In genomic region chr16:31436085-31436484, GRCm38 (mm10) we compare ENCODE assay signal across 20 mouse cellular contexts. TPM values are rescaled to one million over a fixed set of nuclear protein-coding genes. Genes with fewer than 3 reads are reported as not detected.
DNase-seq lines count a peak whose midpoint lies in the region; ATAC-seq and TF ChIP-seq lines count a peak whose summit lies in the region.
"Had no signal": no experiment of that assay in that cellular context is flagged by ENCODE, and none has a peak within 500 bp of the region (broad histone marks: within the 10 kb centered on the region; RNA-seq: fewer than 3 reads in every experiment).

No protein-coding gene starts in this region.

- peak; percentile 23 for DNase-seq in cerebellum, adult 8-10 months
- DNase-seq in lung, postnatal 0 days (ENCODE audit: low spot score): no peak
- DNase-seq in lung, postnatal 10 days: no peak
- no peak for DNase-seq in brain, embryonic 14.5 days (ENCODE audit: low read depth)
- no peak for DNase-seq in heart, postnatal 36 days
- DNase-seq: gastrocnemius, postnatal 25 days; heart, postnatal 14 days; kidney, adult 2 months; left cerebral cortex, postnatal 4 days; liver, embryonic 13.5 days; lung, postnatal 14 days; right cerebral cortex, postnatal 25 days; thymus, postnatal 36 days had no signal

- H3K36me3 ChIP-seq in intestine, postnatal 0 days (ENCODE audit: control insufficient read depth, insufficient read depth): peaks cover 9% of the 10 kb centered on the region; the same call in 1 of the 2 replicates
- no peaks in the 10 kb centered on the region; the same call in 1 of the 2 replicates for H3K36me3 ChIP-seq in intestine, embryonic 16.5 days (ENCODE audit: control insufficient read depth, insufficient read depth, low read length)
- no peaks in the 10 kb centered on the region for H3K36me3 ChIP-seq in lung, postnatal 0 days (ENCODE audit: insufficient read depth, low read length)
- H3K36me3 ChIP-seq: heart, embryonic 10.5 days had no signal

- TF ChIP-seq POLR2A in brain, embryonic 14.5 days (IDR thresholded peaks at IDR 0.05; ENCODE audit: borderline replicate concordance, extremely low read depth, insufficient read depth, insufficient read length, poor library complexity, severe bottlenecking): no peak

- no peaks in the 10 kb centered on the region for H3K4me1 ChIP-seq in intestine, postnatal 0 days (replicated peaks; ENCODE audit: control insufficient read depth, insufficient read depth, low read length)
- H3K4me1 ChIP-seq in intestine, embryonic 16.5 days (ENCODE audit: control insufficient read depth, insufficient read depth, low read length): peaks cover 23% of the 10 kb centered on the region
- H3K4me1 ChIP-seq in lung, postnatal 0 days (ENCODE audit: insufficient read depth, low read depth, low read length): no peaks in the 10 kb centered on the region

- no peak overlapping the region for H3K4me2 ChIP-seq in intestine, postnatal 0 days (replicated peaks; ENCODE audit: low read depth)
- no peak overlapping the region for H3K4me2 ChIP-seq in intestine, embryonic 16.5 days (ENCODE audit: low read depth, low read length)
- H3K4me2 ChIP-seq in lung, postnatal 0 days (replicated peaks; ENCODE audit: low read depth, low read length): no peak overlapping the region
- H3K4me2 ChIP-seq: forebrain, embryonic 12.5 days; hindbrain, embryonic 15.5 days; liver, embryonic 13.5 days; neural tube, embryonic 12.5 days had no signal

- no peaks in the 10 kb centered on the region for H3K27me3 ChIP-seq in intestine, postnatal 0 days (replicated peaks; ENCODE audit: control insufficient read depth, insufficient read depth, low read length)
- no peaks in the 10 kb centered on the region for H3K27me3 ChIP-seq in intestine, embryonic 16.5 days (replicated peaks; ENCODE audit: control insufficient read depth, insufficient read depth, low read length)
- H3K27me3 ChIP-seq in lung, postnatal 0 days (replicated peaks; ENCODE audit: insufficient read depth, low read length): no peaks in the 10 kb centered on the region
- H3K27me3 ChIP-seq: hindbrain, embryonic 15.5 days; neural tube, embryonic 12.5 days had no signal

- WGBS in intestine, postnatal 0 days: 63% methylated on average over 9 of the region's 9 CpGs
- 55% methylated on average over 9 of the region's 9 CpGs for WGBS in intestine, embryonic 16.5 days
- WGBS in lung, postnatal 0 days: 57% methylated on average over 9 of the region's 9 CpGs

- no peaks in the 10 kb centered on the region for H3K9me3 ChIP-seq in intestine, postnatal 0 days (ENCODE audit: control insufficient read depth)
- H3K9me3 ChIP-seq in intestine, embryonic 16.5 days (ENCODE audit: control insufficient read depth, low read length): no peaks in the 10 kb centered on the region
- no peaks in the 10 kb centered on the region for H3K9me3 ChIP-seq in lung, postnatal 0 days (ENCODE audit: low read length)
- H3K9me3 ChIP-seq: heart, embryonic 10.5 days; hindbrain, embryonic 15.5 days; liver, embryonic 13.5 days; neural tube, embryonic 12.5 days had no signal

- no peak for TF ChIP-seq EP300 in lung, postnatal 0 days (IDR thresholded peaks at IDR 0.05)

- no peak overlapping the region for H3K4me3 ChIP-seq in intestine, postnatal 0 days (ENCODE audit: low read depth, low read length)
- no peak overlapping the region for H3K4me3 ChIP-seq in intestine, embryonic 16.5 days (ENCODE audit: low read length)
- H3K4me3 ChIP-seq in lung, postnatal 0 days (ENCODE audit: low read depth, low read length): no peak overlapping the region
- H3K4me3 ChIP-seq: forebrain, embryonic 12.5 days; heart, embryonic 10.5 days; hindbrain, embryonic 15.5 days; liver, embryonic 13.5 days; neural tube, embryonic 12.5 days had no signal

- intact Hi-C loops in heart, postnatal 36 days (cut with DNase I): no loop called here

- H3K27ac ChIP-seq in intestine, postnatal 0 days (ENCODE audit: low read depth, low read length): no peak overlapping the region
- H3K27ac ChIP-seq in intestine, embryonic 16.5 days (ENCODE audit: low read length): no peak overlapping the region
- H3K27ac ChIP-seq in lung, postnatal 0 days (ENCODE audit: low read length): no peak overlapping the region
- H3K27ac ChIP-seq: forebrain, embryonic 12.5 days; heart, embryonic 10.5 days; hindbrain, embryonic 15.5 days; liver, embryonic 13.5 days; neural tube, embryonic 12.5 days had no signal

- peak; percentile 61 for TF ChIP-seq CTCF in intestine, postnatal 0 days (IDR thresholded peaks at IDR 0.05; ENCODE audit: low read depth)
- peak; percentile 30 for TF ChIP-seq CTCF in lung, postnatal 0 days (IDR thresholded peaks at IDR 0.05)
- TF ChIP-seq CTCF in brain, embryonic 14.5 days (IDR thresholded peaks at IDR 0.05; ENCODE audit: borderline replicate concordance, extremely low read depth, insufficient read depth, insufficient read length): peak; percentile 22; the same call in 1 of the 2 replicates

- ATAC-seq in cerebellum, adult (ENCODE audit: insufficient number of reproducible peaks, low FRiP score, low TSS enrichment): no peak
- ATAC-seq in intestine, postnatal 0 days: no peak
- no peak for ATAC-seq in intestine, embryonic 16.5 days
- no peak for ATAC-seq in lung, postnatal 0 days

- H3K9ac ChIP-seq in intestine, postnatal 0 days (ENCODE audit: low read depth, low read length): no peak overlapping the region
- no peak overlapping the region for H3K9ac ChIP-seq in intestine, embryonic 16.5 days (ENCODE audit: low read depth, low read length)
- no peak overlapping the region for H3K9ac ChIP-seq in lung, postnatal 0 days (replicated peaks; ENCODE audit: low read depth)
- H3K9ac ChIP-seq: forebrain, embryonic 12.5 days; hindbrain, embryonic 15.5 days; liver, embryonic 13.5 days; neural tube, embryonic 12.5 days had no signal

RNA-seq across cellular contexts. Expression of gene Bdh1, which starts 14.0 kb away (rescaled TPM):
- polyA plus RNA-seq in intestine, postnatal 0 days (2015; fragmentation: Nextera tagmentation; extraction: Ambion mirVana): 327 and 338 TPM in 2 replicates
- 272 and 331 TPM in 2 replicates for polyA plus RNA-seq in intestine, embryonic 16.5 days (2015; fragmentation: Nextera tagmentation; extraction: Ambion mirVana)
- 1.9 and 2.0 TPM in 2 replicates for polyA plus RNA-seq in lung, postnatal 0 days (2015; fragmentation: Nextera tagmentation; extraction: Ambion mirVana)
- polyA plus RNA-seq in brain, embryonic 14.5 days (2012; rRNA removed): 142 and 148 TPM in 2 replicates
- total RNA-seq in heart, postnatal 36 days (2021): 10 to 100 TPM in 1 of 2 experiments, 1 to 10 TPM in 1; 7.0 to 42.5 TPM

Comparison
In these comparisons a context has a peak if more than half of its experiments do, and no peak if none do; other contexts are left out.
1. RNA of gene Bdh1, which starts 14.0 kb away (polyA plus RNA-seq): 327 to 338 TPM in intestine, postnatal 0 days, 272 to 331 TPM in intestine, embryonic 16.5 days and 142 to 148 TPM in brain, embryonic 14.5 days; 1.9 to 2.0 TPM in lung, postnatal 0 days; every median in the first group is over 10 times any median in the second.
2. Peak in every context shown above with its lines, with median percentiles within 50 percentile points of each other: CTCF ChIP-seq.